Mouse (Mus musculus): ENCODE data around the gene Acy3.

DNA sequence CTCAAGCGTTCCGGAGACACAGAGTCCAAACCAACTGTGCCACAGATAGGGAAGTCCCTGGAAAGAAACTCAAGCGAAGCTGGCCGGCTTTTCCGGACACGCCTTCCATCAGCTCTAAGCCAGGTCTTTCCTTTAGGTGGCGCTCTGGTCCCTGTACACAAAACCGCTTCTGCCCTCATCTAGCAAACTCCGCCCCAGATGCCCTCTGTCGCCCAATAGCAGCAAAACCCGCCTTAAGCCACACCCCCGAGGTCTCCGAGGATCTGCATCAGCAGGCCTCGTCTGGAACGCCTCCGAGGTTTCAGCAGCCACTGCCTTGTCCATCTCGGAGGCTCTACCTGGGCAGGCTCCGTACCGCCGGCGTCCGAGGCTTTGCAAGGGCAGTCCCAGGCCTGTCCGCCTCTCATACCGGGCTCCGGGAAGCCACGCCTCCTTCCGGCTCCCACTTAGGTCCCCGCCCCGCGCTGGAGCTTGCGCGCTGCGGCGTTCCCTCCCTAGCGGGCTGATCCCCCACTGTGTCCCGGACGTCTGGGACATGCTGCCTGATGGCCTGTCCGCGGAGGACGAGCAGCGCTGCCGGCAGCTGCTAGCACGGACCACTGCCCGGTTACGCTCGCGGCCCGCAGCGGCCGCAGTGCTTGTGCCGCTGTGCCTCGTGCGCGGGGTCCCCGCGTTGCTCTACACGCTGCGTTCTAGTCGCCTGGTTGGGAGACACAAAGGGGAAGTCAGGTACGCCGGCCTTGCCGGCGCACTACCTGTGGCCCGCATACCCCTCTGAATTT is 13.9 kb downstream of the Acy3 start, which contains the start of the genes Nudt8 and Gm49405:
- TF ChIP-seq CTCF (IDR thresholded peaks at IDR 0.05 in 2 of 3, conservative IDR thresholded peaks at IDR 0.05 in 1 of 3; ENCODE audit: control insufficient read depth in 1 of 3, insufficient read depth in 1 of 3, low read depth in 2 of 3, low read length in 3 of 3, poor library complexity in 1 of 3, severe bottlenecking in 1 of 3) (peak; percentile 66 to 84 (median 72)), CHD2 (IDR thresholded peaks at IDR 0.05; ENCODE audit: low read length) (no peak), EP300 (IDR thresholded peaks at IDR 0.05; ENCODE audit: low read depth in 1 of 2, low read length in 2 of 2) (peak in 1 of 2 experiments; percentile 9; a peak in 1 of 4 replicates), ZKSCAN1 (IDR thresholded peaks at IDR 0.05; ENCODE audit: low read depth, low read length) (no peak), MYC (IDR thresholded peaks at IDR 0.05; ENCODE audit: low read depth, low read length) (peak; percentile 86; the same call in 1 of the 2 replicates), MAFK (IDR thresholded peaks at IDR 0.05; ENCODE audit: borderline replicate concordance, low read depth, low read length) (no peak), POLR2A (IDR thresholded peaks at IDR 0.05; ENCODE audit: control insufficient read depth in 1 of 2, insufficient read depth in 1 of 2, low read depth in 1 of 2, low read length in 2 of 2, poor library complexity in 1 of 2) (peak; percentile 97 to 98), E2F4 (IDR thresholded peaks at IDR 0.05; ENCODE audit: borderline replicate concordance, low read depth, low read length) (no peak), POLR2AphosphoS2 (IDR thresholded peaks at IDR 0.05; ENCODE audit: low read length) (peak; percentile 84), SMC3 (IDR thresholded peaks at IDR 0.05; ENCODE audit: low read depth, low read length) (0 out of 2 replicates have a peak, but pooled peaks have one; percentile 12)

Measured in MEL (cell line).